Mouse (Mus musculus) activated CD4-positive, CD25-positive, alpha-beta regulatory T cell, adult 4 months (primary cell): Measurements from ENCODE around the gene Lrrc75a. TPM values are rescaled to one million over a fixed set of nuclear protein-coding genes. Genes with fewer than 3 reads are reported as not detected.
A peak's percentile ranks its signal among the peaks of the same experiment; 100 is the strongest.
"Not testable (repeated sequence)": the region's sequence is repeated elsewhere in the genome, so short reads cannot be mapped to it uniquely, and the experiment has no call there.

Source experiments
- ATAC-seq: one replicate; pipeline ENCODE4 v1.8.0; 2017
- polyA plus RNA-seq, 2 experiments: library from polyadenylated mRNA; unstranded; fragments of 100-300 nt; shearing (Covaris generic); gene quantifications; one replicate each; pipeline ENCODE4 v1.2.1; 2017

The Lrrc75a gene
- 1 to 10 TPM; 1.0 to 1.7 TPM for polyA plus RNA-seq

DNA sequence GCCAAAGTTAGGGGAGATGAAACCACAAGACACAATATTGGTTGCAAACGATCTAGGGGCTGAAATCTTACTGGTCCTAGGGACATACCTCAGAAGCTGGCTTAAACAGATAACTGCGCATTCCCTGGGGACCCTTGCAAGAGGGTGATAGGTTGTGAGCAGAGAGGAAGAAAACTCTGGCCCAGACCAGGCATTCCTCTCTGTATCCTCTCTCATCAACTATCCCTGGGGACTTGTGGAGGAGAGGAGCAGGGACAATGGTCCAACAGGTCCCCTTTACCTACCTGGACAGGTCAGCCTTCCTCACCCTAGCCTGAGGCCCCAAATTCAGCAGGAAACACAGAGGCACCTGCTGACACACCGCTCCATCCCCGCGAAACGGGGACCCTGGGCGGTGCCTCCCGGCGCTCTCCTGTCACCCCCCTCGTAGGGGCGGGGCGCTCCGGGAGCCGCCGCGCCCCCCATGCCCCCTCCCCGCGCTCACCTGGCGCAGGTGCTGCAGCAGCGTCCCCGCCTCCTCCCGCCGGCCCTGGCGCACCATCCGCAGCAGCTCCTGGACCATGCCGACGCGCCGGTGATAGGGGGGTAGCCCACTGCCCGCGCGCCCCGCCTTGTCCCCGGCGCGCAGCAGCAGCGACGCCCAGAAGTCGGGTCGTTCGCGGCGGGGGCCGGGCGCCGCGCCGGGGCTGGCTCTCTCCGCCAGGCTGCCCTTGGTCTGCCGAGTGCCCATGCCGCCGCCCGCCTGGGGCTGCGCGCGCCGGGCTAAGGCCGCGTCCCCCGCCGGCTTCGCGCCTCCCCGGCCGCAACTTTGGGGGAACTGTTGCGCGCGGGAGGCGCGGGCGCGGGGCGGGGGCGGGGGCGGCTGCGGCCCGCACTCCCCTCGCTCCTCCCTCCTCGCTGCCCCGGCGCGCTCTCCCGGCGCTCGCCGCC is at the start of gene Lrrc75a:
Gene Lrrc75a, minus strand, starts transcription at position 863 of the 930 bp plus-strand sequence.
- no peak for ATAC-seq

DNA sequence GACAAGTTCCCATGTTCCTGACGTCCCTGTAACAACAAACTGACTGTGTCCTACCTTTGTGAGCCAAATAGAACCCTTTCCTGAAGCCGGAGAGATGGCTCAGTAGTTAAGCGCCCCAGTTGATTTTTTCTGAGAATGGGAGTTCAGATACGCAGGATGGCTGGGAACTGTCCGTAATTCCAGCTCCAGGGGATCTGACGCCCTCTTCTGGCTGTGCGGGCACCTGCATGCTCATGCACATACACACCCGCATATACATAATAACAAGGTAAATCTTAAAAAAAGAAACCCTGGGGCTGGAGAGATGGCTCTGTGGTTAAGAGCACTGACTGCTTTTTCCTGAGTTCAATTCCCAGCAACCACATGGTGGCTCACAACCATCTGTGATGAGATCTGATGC is 46.8 kb upstream of the Lrrc75a start:
- ATAC-seq: no peak

DNA sequence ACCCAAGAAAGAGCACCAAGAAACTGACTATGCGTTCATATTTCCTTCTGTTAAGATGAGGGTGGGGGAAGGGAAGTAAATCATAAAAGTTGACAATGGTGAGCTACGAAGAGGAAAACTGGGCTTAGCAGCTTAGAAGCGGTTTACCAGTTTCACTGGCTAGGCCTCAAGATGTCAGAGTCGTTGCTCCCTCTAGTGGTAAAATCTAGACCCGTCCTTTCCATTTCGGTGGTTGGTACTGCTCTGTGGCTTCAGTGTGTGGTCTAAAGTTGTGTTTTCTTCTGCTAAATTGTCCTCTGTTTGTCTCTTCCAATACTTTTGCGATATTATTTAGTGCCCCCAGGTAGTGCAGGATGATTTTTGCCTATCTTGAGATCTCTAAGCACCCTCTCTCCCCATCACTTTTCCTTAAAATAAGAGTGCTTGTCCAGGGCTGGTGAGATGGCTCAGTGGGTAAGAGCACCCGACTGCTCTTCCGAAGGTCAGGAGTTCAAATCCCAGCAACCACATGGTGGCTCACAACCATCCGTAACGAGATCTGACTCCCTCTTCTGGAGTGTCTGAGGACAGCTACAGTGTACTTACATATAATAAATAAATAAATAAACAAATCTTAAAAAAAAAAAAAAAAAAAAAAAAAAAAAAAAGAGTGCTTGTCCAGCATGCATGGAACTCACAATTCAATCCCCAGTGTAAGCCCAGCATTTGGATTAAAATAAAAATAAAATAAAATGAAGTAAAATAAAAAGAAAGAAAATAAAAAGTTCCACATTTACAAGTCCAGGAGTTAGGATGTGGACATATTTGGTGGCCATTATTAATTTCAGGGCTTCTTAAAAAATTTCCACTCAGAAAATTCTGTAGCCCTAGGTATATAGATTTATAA is 45.2 kb upstream of the Lrrc75a start:
- ATAC-seq: peak; percentile 75

DNA sequence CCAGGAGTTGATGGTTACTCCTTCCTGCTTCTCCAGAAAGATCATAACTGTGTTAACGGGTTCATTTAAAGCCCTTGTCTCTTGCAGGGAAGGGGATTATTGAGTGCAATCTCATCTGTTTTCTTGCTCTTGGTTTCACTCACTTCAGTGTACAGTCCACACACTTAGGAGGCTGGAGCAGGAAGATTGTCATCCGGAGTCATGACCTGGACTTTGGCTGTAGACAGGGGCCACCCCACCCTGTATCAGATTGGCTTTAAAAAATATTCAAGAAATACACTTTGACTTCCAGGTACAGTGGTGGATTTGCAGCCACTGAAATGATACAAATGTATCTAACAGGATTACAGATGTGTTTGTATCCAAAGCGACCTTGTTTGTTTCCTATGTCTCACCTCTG is 43.3 kb upstream of the Lrrc75a start:
- ATAC-seq: no peak

DNA sequence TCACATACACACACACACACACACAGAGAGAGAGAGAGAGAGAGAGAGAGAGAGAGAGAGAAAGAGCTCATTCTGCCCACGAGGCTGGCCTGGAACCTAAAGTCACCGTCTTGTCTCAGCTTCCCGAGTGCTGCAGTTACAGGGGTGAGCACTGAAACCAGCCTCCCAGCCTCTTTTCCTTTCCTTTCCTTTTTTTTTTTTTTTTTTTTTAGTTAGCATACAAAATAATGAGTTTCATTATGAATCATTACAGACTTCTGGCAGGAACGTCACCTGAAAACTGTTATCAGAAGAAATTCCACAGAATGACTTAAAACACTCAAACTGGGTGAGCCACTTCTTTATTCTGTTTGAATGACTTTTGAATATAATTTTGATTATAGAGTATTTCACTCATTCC is 31.6 kb upstream of the Lrrc75a start:
- ATAC-seq: no peak

DNA sequence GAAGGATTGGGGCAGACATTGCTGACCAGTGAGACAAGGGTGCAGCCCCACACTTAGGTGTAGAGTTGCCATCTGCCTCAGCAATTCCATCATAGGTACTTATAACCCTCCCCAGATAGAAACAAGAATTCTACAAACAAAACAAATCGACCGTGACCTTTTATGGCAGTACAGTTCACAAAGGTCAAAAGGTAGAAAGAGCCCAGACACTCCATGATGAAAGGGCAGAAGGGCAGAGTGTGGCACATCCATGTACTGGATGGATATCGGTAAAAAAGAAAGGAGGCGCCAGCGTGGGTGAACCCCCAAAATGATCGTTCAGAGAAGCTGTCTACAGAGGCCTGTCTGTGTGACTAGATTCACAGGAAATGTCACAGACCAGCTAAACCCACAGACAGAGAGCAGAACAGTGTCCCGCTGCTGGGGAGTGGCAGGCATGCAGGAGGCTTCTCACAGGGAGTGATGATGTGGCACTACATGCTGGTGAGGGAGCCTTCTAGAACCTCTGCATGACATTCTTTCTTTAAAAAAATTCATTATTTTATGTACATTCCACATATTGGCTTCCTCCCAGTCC is 30.5 kb upstream of the Lrrc75a start:
- peak; percentile 45 for ATAC-seq

DNA sequence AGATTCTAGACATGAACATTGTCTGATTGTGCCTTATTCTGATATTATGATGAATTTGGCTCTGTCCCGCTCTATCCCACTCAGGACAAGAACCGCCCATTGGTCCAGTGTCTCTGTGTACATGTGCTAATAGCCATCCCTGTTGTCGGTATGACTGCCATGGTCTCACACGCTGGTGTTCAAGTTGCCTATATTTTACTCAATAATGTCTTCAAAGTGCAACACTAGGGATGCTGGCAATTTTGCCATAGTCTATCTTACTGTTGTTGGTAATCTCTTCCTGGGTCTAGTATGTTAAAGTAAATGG is 27.9 kb upstream of the Lrrc75a start:
- ATAC-seq: no peak

DNA sequence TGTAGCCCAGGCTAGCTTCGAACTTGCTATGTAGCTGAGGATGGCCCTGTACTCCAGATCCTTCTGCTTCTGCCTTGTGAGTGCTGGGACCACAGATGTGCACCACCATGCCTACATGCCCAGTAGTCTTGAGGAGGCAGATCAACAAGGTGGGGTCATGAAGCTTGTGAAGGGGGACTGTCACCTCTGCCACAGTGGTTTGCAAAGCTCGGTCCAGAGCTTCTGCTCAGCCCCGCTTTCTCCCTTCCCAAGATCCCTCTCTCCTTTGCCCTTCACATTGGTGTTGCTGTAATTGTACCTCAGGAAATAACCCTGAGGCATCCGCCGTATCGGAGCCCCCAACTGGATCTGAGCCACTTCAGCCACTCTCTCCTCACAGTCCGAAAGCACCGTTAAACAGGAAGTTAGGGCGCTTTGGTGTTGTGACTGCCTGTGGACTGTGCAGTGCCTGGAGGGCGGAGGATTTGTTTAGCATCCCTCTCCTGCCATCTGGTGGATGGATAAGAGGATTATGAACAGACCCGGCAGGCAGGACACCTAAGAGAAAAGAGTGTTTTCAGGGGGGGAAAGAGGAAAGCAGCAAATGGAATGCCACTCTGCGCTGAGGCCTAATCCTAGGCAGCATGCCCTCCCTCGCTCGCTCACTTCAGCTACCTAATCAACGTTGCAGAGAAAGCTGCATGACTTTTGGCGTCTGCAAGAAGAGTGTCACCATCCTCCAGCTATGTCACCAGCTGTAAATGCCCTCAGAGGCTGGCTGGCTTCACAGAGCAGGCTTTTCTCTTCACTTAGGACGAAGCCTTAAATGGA is 27.4 kb upstream of the Lrrc75a start:
- peak; percentile 67 for ATAC-seq

DNA sequence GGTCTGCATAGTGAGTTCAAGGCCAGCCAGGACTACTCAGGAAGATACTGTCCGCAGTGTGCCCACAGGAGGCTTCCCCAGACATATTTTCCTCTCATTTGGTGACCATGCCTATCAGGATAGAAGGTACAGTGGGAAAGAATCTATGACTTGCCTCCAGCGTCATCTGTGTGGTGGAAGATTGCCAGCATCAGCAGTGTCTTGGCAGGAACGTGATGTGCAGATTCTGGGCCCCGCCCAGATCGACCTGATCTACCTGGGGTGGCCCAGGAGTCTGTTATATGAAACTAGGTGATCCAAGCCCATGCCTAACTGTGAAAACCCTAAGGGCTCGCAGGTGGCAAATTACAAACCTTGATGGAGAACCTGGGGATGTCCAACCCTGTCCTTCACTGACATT is 21.7 kb upstream of the Lrrc75a start:
- no peak for ATAC-seq

DNA sequence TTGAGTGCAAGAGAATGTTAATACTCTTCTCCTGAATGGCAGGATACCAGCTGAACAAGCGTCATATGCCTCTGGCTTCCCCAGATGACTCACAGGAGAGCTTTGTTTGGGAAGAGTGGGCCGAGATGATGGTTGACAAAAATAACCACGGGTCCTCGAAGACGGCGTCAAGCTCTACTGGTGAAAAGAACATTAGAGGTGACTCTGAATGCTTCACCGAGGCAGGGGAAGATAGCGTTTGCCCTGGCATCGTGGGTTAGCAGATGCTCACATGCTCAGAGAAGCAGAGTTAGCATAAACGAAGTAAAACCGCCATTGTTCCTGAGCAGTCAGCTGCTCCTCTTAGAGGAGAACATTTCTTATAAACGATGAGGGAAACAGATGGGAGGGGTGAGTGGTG is 21.1 kb upstream of the Lrrc75a start:
- no peak for ATAC-seq

DNA sequence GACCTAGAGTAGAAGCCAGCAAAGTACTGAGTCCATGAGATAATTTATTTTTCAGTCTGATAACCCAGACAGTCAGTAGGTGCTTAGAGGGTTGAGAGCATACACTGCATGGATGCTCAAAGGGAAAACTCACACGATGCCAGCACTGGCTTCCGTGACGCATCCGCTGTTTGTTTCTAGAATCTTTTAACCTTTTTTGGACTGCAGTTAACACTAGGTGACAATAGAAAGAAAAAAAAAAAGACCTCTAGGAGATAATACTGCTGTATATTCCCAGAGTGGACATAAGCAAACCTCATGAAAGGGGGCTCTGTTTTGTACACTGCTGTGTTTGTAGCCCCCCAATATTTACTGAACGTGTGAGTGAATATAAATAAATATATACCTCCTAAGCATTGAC is 20.7 kb upstream of the Lrrc75a start:
- no peak for ATAC-seq

DNA sequence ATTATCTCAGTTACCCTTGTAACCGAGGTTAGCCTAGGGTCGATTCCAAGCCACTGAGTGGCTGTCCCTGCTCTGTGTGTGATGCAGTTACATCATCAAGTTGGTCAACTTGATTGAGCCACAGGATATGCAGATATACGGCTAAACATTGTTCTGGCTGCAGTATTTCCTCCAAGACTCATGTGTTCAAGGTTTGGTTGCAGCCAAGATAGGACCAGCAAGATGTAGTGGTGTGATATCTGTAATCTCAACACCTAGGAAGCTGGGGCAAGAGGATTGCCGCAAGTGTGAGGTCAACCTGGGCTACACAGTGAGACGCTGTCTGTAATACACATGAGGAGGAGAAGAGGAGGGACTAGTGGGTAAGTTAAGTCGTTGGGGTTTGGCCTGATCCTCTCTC is 15.9 kb upstream of the Lrrc75a start:
- no peak for ATAC-seq

DNA sequence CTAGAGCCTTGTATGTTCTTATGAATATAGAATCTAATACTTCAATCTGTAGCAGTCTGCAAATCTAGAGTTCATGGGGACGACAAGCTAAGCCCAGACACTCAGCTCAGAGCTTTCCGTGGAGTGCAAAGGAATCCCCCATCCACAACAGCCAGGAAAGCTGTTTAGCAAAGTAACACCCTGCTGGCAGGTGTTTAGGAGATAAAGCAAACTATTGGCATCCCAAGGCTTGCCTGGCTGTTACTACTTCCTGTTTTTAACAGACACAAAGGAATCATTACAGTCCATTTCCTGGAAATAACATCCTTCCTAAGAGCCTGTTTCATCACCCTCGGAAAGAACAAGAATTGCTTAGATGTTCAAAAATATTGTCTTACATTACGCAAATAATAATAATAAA is 12.6 kb upstream of the Lrrc75a start:
- ATAC-seq: no peak

DNA sequence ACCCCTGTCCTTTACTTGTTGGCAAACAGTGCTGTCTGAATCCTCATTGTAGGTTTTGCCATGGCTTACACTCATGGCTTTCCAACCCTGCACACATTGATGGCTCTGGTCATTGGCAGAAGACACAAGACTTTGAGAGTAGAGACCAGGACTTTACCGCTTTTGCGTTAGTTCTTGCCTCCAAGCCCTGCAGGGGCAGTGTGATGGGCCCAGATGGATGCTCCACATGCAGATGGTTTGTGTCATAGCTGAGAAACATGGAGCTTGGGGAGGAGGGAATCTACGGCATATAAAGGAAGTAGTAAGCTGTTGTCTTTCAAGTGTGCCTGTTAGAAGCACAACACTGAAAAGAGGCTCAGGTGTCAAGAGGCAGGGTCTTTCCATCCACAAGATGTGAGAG is 3.8 kb upstream of the Lrrc75a start:
- ATAC-seq: no peak

DNA sequence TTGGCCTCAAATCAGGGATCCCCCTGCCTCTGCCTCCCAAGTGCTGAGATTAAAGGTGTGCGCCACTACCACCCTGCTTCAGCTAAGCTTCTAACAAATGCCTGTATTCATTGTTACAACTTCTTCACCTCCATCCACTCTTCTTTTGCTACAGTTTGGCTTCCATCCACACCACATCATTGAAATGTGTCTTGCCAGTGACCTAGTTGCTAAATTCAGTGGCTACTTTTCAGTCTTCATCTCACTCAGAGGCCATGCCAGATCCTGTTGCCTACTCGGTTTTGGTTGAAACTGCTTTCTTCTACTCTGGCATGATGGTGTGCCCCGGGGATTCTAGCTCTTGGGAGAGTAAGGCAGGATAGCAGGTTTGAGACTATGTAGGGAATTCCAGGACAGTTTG is 3.2 kb upstream of the Lrrc75a start:
- no peak for ATAC-seq

DNA sequence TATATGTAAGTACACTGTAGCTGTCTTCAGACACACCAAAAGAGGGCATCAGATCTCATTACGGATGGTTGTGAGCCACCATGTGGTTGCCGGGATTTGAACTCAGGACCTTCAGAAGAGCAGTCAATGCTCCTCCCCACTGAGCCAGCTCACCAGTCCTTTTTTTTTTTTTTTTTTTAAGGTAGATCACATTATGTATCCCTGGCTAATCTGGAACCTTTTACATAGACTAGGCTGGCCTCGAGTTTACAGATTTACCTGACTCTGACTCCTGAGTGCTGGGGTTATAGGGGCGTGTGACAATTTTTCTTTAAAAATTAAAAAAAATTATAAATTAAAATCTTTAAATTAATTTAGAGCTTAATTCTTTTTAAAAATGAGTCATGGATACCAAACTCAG is 1.5 kb upstream of the Lrrc75a start:
- ATAC-seq: not testable (repeated sequence)

DNA sequence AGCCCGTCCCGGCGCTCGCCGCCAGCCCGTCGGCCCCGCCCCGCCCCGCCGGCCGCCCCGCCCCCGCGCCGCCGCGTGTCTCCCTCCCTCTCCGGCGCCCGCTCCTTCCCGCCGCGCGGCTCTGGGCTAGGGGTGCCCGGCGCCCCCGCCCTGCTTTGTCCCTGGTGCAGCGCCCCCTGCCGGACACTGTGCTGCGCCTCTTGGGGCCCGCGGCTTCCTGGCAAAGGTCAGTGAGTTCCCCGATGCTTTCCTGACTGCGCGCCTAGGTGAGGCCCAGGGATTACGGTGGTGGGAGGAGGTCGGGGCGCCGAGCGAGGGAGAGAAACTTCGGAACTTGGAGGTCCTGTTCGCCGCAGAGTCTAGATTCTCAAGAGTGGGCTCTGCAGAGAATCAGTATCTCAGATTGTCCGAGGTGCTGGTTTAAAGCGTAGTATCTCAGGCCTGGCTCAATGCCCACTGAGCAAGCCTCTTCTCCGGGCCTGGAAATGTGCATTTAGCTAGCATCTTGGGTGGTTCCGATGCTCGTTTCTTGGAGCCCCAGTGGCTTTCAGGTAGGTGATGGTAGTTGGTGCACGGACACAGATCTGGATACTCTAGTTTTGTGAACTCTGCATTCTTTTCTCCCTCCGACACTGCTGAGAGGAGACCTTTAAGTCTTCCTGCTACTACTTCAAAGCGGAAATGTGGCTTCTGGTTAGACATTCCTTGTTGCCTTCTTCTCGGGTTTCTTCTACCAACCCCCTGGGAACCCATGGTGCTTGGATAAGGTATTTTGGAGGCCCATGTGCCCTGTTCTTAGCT is 468 bp upstream of the Lrrc75a start, which contains the start of gene Mmgt2:
Gene Mmgt2, plus strand, starts transcription at position 74 of the 801 bp plus-strand sequence.
- ATAC-seq: peak; percentile 83

DNA sequence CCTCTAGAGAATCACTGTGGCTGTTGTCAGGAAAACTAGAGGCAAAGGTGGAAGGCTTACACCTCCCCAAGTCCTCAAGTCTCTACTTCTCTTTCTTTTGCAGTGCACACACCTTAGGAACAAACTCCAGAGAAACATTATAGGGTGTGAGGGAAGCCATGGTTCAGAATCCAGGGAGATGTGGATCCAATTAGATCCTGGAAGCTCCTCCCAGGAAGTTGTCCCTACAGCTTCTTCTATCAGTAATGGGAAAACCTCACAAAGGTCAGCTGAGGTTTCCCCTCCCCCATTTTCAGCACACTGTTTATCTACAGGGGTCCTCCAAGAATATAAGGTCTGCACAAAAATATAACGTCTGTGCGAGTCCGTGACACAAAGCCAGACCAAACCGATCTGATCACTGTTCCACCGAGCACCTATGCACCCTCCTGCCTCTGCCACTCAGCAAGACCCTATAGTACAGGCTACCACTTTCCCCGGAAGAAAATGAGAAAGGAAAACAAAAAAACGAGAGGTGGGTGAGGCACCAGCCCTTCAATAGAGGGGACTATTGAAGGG is 1.3 kb downstream of the Lrrc75a start:
- no peak for ATAC-seq

DNA sequence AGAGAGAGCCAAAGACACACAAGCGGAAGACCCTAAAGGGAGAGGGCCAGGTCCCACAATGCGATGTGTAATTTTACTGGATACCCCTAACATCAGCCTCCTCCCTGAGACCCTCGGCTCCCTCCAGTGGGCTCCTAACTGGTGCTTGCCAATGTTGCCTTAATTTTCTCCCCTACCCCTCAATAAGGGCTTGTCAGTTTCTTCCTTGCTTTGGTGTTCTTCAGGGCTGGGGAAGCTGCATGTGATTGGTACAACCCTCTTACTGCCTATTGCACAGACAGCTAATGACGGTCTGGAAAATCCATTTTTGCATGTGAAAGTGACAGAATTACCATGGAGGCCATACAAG is 1.9 kb downstream of the Lrrc75a start:
- no peak for ATAC-seq

DNA sequence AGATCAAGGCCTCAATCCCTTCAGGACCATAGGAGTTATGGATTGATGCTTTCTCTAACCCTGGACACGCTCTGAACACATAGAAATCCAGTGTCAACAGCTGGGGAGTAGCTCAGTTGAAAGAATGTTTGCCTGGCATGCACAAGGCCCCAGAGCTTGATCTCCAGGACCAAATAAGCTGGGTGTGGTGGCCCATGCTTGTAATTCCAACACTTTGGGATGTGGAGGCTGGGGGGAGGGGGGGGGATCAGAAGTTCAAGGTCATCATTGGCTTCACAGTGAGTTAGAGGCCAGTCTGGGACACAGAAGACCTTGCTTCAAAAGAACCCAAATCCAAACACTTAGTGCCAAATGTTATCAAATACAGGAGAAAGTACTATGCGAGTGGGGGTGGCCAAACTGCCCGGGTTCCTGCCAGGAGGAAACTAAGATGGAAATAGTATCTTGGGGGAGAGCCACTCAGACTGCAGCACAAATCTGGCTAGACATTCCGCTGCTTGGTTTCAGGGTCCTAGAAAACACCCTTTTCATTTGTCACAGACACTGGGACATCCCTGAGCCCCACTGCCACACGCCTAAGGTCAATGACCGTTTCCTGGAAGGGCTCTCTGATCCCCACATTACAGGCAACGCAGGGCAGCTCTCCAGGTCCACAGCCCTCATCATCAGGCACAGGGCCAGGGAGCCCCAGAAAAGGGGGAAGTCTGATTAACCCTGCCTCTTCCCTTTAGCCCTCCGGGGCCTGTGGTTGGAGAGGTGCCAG is 2.4 kb downstream of the Lrrc75a start:
- ATAC-seq: no peak

DNA sequence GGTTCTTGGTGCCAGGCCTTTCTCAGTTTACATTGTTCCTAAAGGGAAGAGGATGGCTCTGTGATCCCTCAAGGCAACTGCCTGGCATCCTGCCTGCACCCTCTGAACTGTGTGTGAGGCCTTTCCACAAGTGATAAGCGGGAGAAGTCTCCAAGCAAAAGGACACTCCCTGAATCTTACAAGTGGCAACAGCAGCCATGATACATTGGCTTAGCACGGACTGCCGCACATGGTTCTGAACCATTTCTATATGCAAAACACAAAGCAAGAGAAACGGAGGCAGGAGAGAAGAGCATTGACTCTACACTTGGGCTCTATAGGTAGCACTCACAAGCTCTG is 3.0 kb downstream of the Lrrc75a start:
- no peak for ATAC-seq
